Mouse (Mus musculus): ENCODE measurements around the gene Rela. TPM values are rescaled to one million over a fixed set of nuclear protein-coding genes. Genes with fewer than 3 reads are reported as not detected.

Gene Rela
- total RNA-seq, 2 experiments from 2014 or later, result 22.0 to 23.9 TPM

DNA sequence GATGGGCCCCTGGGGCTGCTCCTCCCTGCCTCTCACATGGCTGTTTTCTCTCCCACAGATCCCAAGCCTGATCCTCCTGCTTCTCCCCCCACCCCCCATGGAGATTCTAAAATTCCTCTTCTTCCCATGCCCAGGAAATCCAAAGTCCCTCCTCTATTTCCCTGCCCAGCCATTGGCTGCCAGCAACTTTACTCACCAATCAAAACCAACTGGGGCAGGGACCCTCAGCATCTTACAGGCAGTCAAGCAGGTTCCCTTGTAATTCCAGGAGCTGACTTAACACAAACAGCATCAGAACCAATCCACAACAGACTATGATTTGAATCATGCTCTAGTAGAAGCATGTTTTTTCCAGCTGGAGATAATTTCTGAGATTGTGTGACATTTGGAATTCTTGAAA lies 7.4 kb upstream of the Rela start:
- no peak for DNase-seq (ENCODE audit: low spot score in 2 of 2)
- intact Hi-C loops (cut with DNase I), result no loop called here

DNA sequence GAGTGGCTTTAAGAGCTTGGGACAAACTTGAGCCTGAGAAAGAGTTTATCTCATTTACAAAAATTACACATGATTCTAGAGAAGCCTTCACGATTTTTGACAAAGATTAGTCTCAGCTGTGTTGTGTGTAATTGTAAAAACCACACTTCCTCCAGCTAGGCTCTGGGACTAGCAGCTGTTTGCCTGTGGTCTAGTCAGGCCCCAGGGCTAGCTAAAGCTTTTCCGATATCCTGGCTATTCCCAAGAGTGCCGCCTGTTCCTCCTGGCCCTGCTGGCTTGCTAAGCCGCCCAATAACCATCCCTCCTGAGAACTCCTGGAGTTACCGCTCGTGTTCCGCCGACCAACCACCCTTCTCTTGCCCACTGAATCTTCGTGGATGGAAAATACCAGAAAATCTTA lies 5.2 kb upstream of the Rela start:
- no peak for DNase-seq (ENCODE audit: low spot score in 2 of 2)
- intact Hi-C loops (cut with DNase I), result no loop called here

DNA sequence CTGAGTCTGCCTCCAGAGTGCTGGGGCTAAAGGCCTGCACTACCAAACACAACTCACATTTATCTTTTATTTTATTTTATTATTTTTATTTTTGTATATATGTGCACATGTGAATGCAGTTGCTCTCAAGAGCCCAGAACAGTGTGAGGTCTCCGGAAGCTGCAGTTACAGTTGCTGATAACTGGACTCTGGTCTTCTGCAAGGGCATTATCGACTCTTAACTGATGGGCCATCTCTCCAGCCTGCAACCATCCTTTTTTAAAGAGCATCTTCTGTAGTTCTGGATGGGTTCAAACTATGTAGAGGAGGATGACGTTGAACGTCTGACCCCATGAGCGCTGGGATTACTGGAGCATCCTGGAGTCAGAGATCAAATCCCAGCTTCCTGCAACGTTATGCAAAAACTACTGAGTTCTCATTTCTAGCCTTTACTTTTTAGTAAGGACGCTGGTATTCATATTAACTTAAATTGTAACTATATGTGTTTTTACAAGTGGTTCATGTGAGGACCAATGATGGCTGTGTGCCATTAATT lies 1.2 kb upstream of the Rela start:
- DNase-seq (ENCODE audit: low spot score in 2 of 2), result no peak

DNA sequence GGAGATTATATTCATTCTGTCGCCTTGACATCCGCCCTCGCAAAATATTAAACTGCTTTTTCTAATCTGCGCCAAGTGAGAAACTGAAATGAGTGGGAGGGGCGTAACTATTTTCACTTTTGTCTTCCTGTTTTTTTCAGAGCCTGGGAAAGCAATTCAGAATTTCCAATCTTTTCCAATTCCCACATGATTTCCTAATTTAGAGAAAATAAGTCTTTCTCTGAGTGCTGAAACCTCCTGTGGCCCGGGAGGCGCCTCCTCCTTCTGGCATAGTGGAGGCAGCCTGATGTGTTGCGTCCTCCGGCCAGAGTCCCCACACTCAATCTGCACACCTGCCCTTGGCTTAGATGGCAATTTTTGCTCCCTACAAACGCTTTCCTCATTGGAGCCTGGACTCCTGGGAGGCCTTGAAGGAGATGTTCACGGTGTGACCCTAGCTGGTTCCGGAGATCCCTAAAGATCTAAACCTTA lies 677 bp upstream of the Rela start:
- intact Hi-C loops (cut with DNase I), result no loop called here
- DNase-seq (ENCODE audit: low spot score in 2 of 2), result peak; percentile 22 to 38

More for the DNA sequence above, 1.2 kb upstream of the Rela start:
- intact Hi-C loops (cut with DNase I), result no loop called here

DNA sequence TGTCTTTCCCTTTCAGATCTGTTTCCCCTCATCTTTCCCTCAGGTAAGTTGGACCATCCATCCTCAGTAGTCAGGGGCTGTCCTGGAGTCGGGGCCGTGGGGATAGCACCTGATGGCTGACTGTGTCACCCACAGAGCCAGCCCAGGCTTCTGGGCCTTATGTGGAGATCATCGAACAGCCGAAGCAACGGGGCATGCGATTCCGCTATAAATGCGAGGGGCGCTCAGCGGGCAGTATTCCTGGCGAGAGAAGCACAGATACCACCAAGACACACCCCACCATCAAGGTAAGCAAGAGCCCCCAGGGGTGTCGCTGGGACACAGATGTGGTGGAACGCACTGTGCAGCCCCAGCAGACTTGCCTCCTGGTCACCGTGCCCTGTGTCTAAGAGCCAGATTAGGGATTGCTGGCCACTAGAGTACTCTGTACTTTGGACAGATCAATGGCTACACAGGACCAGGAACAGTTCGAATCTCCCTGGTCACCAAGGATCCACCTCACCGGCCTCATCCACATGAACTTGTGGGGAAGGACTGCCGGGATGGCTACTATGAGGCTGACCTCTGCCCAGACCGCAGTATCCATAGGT lies 1.2 kb downstream of the Rela start:
- intact Hi-C loops (cut with DNase I), result no loop called here
- DNase-seq (ENCODE audit: low spot score in 2 of 2), result no peak

DNA sequence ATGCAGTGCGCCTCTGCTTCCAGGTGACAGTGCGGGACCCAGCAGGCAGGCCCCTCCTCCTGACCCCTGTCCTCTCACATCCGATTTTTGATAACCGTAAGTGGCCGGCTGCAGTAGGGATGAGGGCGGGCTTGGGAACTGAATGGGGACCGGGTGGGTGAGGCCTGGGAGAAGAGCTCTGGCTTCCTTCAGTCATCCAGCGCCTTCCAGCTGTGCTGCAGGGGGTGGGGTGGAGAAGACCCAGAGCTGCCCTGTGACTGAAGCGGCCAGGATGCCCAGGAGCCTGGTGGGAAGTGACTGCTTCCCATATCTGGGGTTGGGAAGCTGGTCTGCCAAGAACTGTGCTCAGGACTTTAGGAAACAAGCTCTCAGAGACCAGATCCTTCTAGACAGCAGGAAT lies 3.1 kb downstream of the Rela start:
- intact Hi-C loops (cut with DNase I), result no loop called here
- DNase-seq (ENCODE audit: low spot score in 2 of 2), result no peak

DNA sequence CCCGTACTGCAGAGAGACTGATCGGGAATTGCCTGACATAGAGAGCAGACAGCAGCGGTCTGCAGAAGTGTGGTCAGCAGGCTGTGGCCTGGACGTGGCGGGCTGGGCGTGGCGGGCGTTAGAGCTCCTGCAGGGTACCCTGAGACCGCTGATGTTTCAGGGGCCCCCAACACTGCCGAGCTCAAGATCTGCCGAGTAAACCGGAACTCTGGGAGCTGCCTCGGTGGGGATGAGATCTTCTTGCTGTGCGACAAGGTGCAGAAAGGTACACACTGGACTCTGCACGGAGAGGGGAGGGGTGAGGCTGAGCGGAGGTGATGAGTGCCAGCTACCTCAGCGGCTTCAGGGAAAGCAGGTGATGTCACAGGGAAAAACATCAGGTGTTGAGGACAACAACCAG lies 3.7 kb downstream of the Rela start:
- intact Hi-C loops (cut with DNase I), result no loop called here
- no peak for DNase-seq (ENCODE audit: low spot score in 2 of 2)

DNA sequence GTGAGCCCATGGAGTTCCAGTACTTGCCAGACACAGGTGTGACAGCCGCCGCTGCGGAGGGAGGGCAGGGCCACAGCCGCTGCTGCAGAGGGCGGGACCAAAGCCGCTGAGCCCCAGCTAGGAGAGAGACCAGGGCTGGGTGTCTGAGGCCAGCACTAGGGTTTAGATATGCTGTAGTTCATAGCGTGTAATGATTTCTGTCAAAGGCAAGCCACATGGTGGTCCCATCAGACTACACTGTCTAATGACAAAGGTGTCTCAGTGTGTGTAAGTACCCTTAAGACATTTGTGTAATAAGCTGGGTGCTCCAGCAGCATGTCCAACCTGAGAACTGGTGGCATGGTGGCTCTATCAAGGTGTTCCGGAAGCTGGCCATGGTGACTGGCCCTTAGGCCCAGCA lies 4.4 kb downstream of the Rela start:
- no peak for DNase-seq (ENCODE audit: low spot score in 2 of 2)
- intact Hi-C loops (cut with DNase I), result no loop called here

DNA sequence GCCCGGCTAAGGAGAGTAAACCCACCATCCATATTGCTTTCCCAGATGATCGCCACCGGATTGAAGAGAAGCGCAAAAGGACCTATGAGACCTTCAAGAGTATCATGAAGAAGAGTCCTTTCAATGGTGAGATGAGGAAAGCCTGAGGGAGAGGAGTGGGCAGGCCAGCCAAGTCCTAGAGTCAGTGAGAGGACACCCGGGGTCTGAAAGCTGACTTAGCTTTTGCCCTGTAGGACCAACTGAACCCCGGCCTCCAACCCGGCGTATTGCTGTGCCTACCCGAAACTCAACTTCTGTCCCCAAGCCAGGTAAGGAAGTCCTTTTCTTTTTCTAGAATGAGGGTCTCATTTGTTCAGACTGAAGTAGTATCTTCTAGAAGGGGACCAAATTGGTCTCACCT lies 8.0 kb downstream of the Rela start:
- intact Hi-C loops (cut with DNase I), result no loop called here

DNA sequence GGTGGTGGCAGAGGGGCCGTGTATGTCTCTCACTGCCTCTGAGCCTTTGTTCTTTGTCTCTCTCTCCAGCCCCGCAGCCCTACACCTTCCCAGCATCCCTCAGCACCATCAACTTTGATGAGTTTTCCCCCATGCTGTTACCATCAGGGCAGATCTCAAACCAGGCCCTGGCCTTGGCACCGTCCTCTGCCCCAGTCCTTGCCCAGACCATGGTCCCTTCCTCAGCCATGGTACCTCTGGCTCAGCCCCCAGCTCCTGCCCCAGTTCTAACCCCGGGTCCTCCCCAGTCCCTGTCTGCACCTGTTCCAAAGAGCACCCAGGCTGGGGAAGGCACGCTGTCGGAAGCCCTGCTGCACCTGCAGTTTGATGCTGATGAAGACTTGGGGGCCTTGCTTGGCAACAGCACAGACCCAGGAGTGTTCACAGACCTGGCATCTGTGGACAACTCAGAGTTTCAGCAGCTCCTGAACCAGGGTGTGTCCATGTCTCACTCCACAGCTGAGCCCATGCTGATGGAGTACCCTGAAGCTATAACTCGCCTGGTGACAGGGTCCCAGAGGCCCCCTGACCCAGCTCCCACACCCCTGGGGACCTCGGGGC lies 9.5 kb downstream of the Rela start:
- intact Hi-C loops (cut with DNase I), result no loop called here

More for the DNA sequence above, 8.0 kb downstream of the Rela start:
- DNase-seq (ENCODE audit: low spot score in 2 of 2), result no peak

DNA sequence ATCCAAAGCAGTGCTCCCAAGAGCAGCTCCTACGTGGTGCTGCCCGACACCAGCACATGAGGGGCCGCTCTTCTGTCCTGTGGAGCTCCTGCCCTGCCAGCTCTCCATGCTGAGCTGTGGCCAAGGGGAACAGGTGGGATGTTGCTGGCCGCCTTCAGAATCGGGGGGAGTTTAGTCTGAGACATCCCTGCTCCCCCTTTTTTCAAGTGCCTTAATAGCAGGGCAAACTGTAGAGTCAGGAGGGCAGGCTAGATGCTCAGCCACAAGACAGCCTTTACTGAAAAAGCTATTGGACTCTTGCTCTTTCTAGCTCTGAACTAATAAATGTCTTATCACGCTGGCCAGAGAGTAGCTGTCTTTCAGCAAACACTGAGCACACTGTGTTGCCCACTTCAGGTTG lies 10.5 kb downstream of the Rela start:
- intact Hi-C loops (cut with DNase I), result no loop called here
- no peak for DNase-seq (ENCODE audit: low spot score in 2 of 2)

More for the DNA sequence above, 9.5 kb downstream of the Rela start:
- DNase-seq (ENCODE audit: low spot score in 2 of 2), result no peak

DNA sequence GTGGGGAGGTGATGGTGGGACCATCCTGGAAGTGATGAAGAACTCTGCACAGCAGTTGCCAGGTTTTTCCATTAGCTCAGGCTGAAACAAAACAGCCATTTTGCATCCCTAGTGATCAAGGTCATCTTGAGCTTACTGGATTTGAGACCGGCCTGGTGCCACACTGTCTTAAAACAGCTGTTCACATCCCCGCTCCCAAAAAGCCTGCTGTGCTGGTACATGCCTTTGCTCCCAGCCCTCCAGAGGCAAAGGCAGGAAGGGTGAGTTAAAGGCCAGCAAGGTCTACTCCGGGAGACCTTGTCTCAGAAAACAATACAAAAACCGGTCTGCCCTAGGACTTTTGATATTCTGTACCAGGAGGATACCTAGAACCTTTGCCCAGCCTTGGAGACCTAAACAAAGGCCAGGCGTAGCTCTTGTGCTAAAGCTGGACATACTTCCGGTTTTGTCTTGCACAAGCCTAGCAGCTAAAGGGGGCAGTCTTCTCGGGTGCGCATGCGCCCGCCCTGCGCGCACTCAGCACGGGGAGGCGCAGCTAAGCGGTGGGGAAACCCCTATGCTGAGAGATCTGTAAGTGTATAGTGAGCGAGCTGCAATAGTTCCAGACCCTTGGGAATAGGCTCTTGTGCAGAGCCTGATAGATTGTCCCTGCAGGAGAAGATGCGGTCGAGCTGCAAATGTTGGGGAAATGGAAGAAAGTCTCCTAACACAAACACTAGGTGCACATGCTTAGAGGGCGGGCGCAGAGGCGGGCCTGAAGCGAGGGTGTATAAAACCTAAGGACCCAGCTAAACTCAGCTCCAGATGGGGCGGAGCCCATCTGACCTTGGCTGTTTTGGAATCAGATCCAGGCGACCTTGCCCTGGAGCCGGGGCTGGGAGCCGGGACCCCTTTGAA lies 11.4 kb downstream of the Rela start:
- DNase-seq (ENCODE audit: low spot score in 2 of 2), result peak; percentile 81
- intact Hi-C loops (cut with DNase I), result no loop called here

DNA sequence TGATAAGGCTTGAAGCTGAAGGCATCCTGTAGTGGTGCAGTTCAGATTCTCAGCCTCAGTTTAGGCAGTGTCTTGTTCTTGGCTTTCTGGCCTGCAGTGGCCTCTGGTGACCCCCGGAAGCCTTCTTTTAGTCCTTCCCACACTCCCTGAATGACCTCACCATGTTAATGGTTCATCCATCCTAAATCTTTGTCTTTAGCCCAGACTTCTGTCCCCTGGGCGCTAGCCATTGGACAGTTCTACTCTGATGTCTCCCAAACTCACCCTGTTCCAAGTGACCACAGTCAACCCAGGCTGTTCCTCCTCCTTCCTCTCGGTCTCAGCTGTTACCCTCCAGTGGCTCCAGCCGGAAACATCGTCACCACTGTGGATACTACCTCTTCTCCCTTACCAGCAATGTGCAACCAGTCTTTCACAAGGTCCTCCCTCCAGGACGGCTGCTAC lies 12.0 kb downstream of the Rela start:
- DNase-seq (ENCODE audit: low spot score in 2 of 2), result peak in 1 of 2 experiments; percentile 34
- intact Hi-C loops (cut with DNase I), result no loop called here

DNA sequence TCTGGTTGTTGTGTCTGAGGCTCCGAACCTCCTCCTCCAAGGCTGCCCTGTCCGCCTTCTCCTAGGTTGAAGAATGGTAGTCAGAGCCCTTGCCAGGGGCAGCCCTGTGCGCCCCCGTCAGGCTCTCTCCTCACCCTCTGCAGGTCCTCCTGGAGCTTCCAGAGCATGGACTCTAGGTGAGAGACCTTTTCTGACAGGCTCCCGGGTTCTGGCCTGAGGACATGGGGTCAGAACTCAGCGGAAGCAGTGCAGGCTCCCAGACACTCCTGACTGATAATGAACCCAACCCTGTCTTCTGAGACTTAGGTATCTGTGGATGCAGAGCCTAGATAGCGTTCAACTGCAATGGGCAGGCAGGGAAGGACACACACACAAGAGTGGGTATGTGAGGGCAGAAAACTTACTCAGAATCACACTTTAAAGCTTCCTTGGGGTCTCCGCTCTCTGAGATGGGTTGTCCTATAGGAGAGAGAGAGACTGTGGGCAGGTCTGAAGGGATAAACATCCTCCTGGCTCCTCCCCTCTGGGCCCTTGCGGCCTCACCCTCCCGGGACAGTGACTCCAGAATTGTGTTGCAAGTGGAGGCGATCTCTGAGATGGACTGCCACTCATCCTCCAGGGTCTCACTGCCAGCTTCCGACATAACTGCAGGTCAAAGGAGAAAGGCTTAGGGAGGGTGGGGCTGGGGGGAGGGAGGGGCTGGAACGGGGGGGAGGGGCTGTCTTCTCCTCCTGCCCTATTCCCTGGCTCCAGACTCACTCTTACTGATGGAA lies 14.4 kb downstream of the Rela start:
- intact Hi-C loops (cut with DNase I), result no loop called here
- DNase-seq (ENCODE audit: low spot score in 2 of 2), result no peak

DNA sequence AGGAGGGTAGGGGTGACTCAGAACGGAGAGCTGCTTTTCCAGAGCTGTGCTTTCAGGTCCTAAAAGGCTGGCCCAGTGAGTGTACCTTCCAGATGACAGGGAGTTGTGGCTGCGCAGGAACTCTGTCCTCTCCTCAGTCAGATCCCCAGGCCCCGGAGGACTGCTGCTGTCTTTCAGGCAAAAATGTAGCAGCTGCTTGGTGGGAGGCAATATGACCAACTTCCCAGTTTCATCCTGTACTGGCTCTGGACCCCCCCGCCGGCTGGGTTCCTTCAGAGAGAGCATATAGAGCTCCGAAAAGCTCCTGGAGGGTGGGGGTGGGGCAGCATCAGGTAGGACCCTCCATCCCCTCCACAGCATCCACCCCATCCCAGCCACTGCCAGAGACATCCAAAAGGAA lies 15.3 kb downstream of the Rela start:
- peak in 1 of 2 experiments; percentile 41 for DNase-seq (ENCODE audit: low spot score in 2 of 2)
- intact Hi-C loops (cut with DNase I), result no loop called here

DNA sequence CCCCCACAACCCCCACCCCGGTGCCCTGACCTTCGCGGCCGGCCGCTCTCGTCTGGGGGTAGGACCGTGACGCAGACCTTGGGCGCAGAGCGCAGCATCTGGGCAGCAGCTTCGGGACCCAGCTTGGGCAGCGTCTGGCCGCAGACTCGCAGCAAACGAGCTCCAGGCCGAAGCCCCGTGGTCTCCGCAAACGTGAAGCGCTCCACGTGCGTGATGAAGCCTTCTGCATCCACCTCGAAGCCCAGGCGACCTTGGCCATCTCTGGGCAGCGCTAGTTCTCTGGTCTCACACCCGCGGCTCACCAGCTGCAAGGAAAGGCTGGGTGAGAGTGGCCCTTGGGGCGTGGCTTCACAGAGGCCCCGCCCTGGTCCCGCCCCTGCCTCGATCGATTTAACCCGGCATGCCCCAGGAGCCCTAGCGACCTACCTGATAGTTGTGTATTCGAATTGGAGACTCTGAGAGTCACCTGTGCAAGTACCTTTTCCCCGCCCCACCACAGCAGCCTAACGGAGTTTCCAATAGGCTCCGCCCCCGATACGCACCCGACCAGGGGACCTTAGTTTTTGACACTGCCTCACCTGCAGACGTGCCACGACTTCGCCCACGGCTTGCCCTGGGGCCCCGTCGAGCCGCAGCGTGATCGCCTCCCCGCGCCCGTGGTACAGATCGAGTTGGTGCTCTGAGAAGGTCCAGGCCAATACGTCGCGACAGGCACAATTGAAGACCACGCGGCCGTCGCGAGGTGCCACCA lies 16.9 kb downstream of the Rela start:
- intact Hi-C loops (cut with DNase I), result no loop called here
- DNase-seq (ENCODE audit: low spot score in 2 of 2), result no peak

DNA sequence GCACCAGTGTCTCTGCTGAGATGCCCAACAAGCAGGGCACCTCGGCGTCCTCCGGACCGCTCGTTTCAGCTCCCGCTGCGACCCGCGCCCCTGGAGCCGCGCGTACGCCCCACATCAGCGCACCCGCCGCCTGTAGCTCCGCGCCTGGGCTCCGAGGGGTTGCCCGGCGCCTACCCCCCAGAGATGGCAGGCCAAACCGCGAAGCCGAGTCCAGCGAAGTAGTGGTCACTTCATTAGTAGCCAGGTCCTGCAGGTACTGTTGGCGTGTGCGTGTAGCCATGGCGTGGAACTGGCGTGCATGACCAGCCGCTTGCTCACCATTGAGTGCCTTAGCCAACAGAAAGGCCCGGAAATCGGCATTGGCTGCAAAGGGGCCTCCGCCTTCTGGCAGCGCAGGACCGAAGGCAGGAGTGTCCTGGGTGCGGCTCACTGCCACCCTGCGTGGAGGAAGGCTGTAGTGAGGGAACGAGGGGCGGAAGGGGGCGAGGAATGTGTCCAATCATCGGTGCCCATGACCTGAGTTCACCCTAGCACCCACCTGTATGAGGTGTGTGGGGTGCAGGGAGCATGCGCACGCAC lies 17.5 kb downstream of the Rela start:
- DNase-seq (ENCODE audit: low spot score in 2 of 2), result no peak
- intact Hi-C loops (cut with DNase I), result no loop called here

DNA sequence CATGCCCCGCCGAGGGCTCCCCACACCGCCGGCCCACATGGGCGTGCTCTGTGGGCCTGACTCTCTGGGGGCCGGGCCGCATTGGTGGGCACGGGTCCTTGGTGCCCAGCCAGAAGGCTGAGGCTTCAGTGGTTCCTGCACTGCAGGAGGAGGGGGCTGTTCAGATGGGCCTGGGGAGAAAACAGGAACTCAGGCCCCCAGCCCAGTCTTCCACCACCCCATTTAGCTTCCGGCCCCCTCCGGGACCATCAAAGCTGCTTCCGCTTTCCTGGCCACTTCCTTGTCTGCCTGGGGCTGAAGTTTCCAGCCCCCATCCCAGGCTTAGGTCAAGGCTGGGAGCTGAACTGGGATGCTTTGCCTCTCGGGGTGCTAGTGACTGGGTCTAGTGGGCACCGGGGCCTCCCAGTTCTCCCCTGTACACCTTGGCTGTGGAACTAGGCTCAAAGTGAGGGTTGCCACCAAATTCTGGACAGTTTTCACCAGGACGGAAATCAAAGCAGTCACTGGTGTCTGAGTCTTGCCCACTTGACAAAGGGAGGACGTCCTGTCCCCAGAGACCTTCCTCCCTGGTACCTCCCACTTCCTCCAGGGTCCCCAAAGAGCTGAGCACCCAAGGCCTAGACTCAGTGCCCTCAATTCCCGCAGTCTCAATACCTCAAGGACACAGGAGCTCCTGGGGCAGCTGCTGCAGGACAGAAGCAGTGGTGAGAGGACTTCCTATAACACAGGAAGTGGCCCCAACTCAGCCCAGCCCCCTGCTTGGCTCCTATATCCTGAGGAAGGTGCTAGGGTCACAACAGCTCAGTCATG lies 23.9 kb downstream of the Rela start:
- intact Hi-C loops (cut with DNase I), result no loop called here
- peak; percentile 35 to 60 for DNase-seq (ENCODE audit: low spot score in 2 of 2)

All from left cerebral cortex, postnatal 14 days (tissue).